Mouse (Mus musculus): Measurements from ENCODE around the gene Ampd2. TPM values are rescaled to one million over a fixed set of nuclear protein-coding genes. Genes with fewer than 3 reads are reported as not detected.

Gene Ampd2
- total RNA-seq, 4 experiments from 2014 or later, result 64.2 to 82.5 (median 74.0) TPM

Other genes with a start within 250 kb of the Ampd2 start
- gene Eps8l3, start 209.4 kb downstream of the Ampd2 start, total RNA-seq (2022), result not detected
- 100 to 1,000 TPM; 226 to 282 (median 255) TPM for gene Gstm5, start 190.8 kb downstream of the Ampd2 start, total RNA-seq (2022)
- 100 to 1,000 TPM; 147 to 158 (median 155) TPM for gene Gstm7, start 154.8 kb downstream of the Ampd2 start, total RNA-seq (2022)
- gene Gstm6, start 142.9 kb downstream of the Ampd2 start, total RNA-seq (2022), result 10 to 100 TPM; 15.9 to 20.0 (median 17.4) TPM
- not detected for gene Gstm3, start 117.4 kb downstream of the Ampd2 start, total RNA-seq (2022)
- gene Gstm2, start 100.2 kb downstream of the Ampd2 start, total RNA-seq (2022), result 1 to 10 TPM; 3.1 to 5.0 (median 4.0) TPM
- 100 to 1,000 TPM; 329 to 421 (median 351) TPM for gene Gstm1, start 68.7 kb downstream of the Ampd2 start, total RNA-seq (2022)
- 10 to 100 TPM; 11.1 to 14.4 (median 13.4) TPM for gene Gstm4, start 41.8 kb downstream of the Ampd2 start, total RNA-seq (2022)
- gene Gnat2, start 6.1 kb upstream of the Ampd2 start, total RNA-seq (2022), result under 1 TPM in 1 of 4 experiments, not detected in 3; 0.61 TPM
- gene Gnai3, start 59.5 kb upstream of the Ampd2 start, total RNA-seq (2022), result 10 to 100 TPM; 27.5 to 31.1 (median 30.1) TPM
- gene Gpr61, start 68.2 kb upstream of the Ampd2 start, total RNA-seq (2022), result 10 to 100 TPM; 15.8 to 17.2 (median 17.0) TPM
- gene Amigo1, start 99.7 kb upstream of the Ampd2 start, total RNA-seq (2022), result 10 to 100 TPM; 61.9 to 71.8 (median 68.3) TPM
- 10 to 100 TPM; 15.7 to 21.2 (median 18.9) TPM for gene Cyb561d1, start 114.6 kb upstream of the Ampd2 start, total RNA-seq (2022)
- gene Atxn7l2, start 124.3 kb upstream of the Ampd2 start, total RNA-seq (2022), result 10 to 100 TPM; 23.1 to 36.3 (median 29.6) TPM
- gene Sypl2, start 140.0 kb upstream of the Ampd2 start, total RNA-seq (2022), result 1 to 10 TPM; 2.1 to 3.8 (median 2.8) TPM
- 10 to 100 TPM; 75.1 to 78.6 (median 77.7) TPM for gene Psma5, start 170.3 kb upstream of the Ampd2 start, total RNA-seq (2022)
- 100 to 1,000 TPM; 329 to 381 (median 353) TPM for gene Sort1, start 197.4 kb upstream of the Ampd2 start, total RNA-seq (2022)